Mouse (Mus musculus): ENCODE measurements around the gene Kmt2b. TPM values are rescaled to one million over a fixed set of nuclear protein-coding genes. Genes with fewer than 3 reads are reported as not detected.

Gene Kmt2b
- polyA plus RNA-seq, 1 experiment: 12.9 TPM

- Histone ChIP-seq H3K4me3 (no peak within 1 kb of the TSS), H3K27me3 (ENCODE audit: control insufficient read depth, insufficient read depth, insufficient read length) (no peaks in the 10 kb centered on the region), H3K36me3 (ENCODE audit: control insufficient read depth, insufficient read depth) (peaks cover 14% of the 10 kb centered on the region), H3K4me2 (ENCODE audit: low read depth) (no peak within 1 kb of the TSS), H3K79me2 (ENCODE audit: control insufficient read depth, insufficient read depth) (no peaks in the 10 kb centered on the region), H3ac (ENCODE audit: control insufficient read depth, insufficient read length) (no peak within 1 kb of the TSS)
- TF ChIP-seq TCF12 (IDR thresholded peaks at IDR 0.05; ENCODE audit: insufficient read depth, poor library complexity, severe bottlenecking): no peak
- no peak for TF ChIP-seq MAX (IDR thresholded peaks at IDR 0.05; ENCODE audit: low read depth)
- no peak for TF ChIP-seq REST (IDR thresholded peaks at IDR 0.05; ENCODE audit: insufficient read depth, insufficient read length)
- no peak for TF ChIP-seq MYOD1 (IDR thresholded peaks at IDR 0.05; ENCODE audit: control insufficient read depth in 1 of 3, insufficient read length in 2 of 3, low read depth in 2 of 3)
- TF ChIP-seq POLR2AphosphoS2 (IDR thresholded peaks at IDR 0.05; ENCODE audit: insufficient read length, low read depth): no peak
- no peak for TF ChIP-seq MYOG (IDR thresholded peaks at IDR 0.05; ENCODE audit: control insufficient read depth in 1 of 3, insufficient read depth in 1 of 3, insufficient read length in 2 of 3, low read depth in 2 of 3)
- no peak for TF ChIP-seq TCF3 (IDR thresholded peaks at IDR 0.05; ENCODE audit: insufficient read length, low read depth)
- no peak for TF ChIP-seq USF1 (IDR thresholded peaks at IDR 0.05; ENCODE audit: low read depth)
- no peak for TF ChIP-seq POLR2A (IDR thresholded peaks at IDR 0.05; ENCODE audit: insufficient read length, low read depth)
- TF ChIP-seq E2F4 (IDR thresholded peaks at IDR 0.05; ENCODE audit: insufficient read depth): no peak
These were observed 24.3 kb upstream of the Kmt2b start, which contains the start of gene Upk1a for GRCm38 (mm10) chr7:30612654-30613402. Gene Upk1a (minus strand): TSS chr7:30612847.

GRCm38 (mm10) chr7:30610043-30610442 is 21.5 kb upstream of the Kmt2b start:
- no peaks in the 10 kb centered on the region for H3K79me2 ChIP-seq (ENCODE audit: control insufficient read depth, insufficient read depth)
- no peaks in the 10 kb centered on the region for H3K36me3 ChIP-seq (ENCODE audit: control insufficient read depth, insufficient read depth)
- TF ChIP-seq TCF3 (IDR thresholded peaks at IDR 0.05; ENCODE audit: insufficient read length, low read depth) (no peak), SRF (IDR thresholded peaks at IDR 0.05; ENCODE audit: control insufficient read depth, insufficient read length, low read depth) (no peak), MAX (IDR thresholded peaks at IDR 0.05; ENCODE audit: low read depth) (no peak), CEBPB (IDR thresholded peaks at IDR 0.05; ENCODE audit: insufficient read depth, poor library complexity, severe bottlenecking) (no peak), USF1 (IDR thresholded peaks at IDR 0.05; ENCODE audit: low read depth) (no peak)
- H3ac ChIP-seq (ENCODE audit: control insufficient read depth, insufficient read length): no peak overlapping the region
- H3K27me3 ChIP-seq (ENCODE audit: control insufficient read depth, insufficient read depth, insufficient read length): no peaks in the 10 kb centered on the region
- H3K4me2 ChIP-seq (ENCODE audit: low read depth): no peak overlapping the region
- no peak overlapping the region for H3K4me3 ChIP-seq

- Histone ChIP-seq H3K79me2 (ENCODE audit: control insufficient read depth, insufficient read depth) (no peaks in the 10 kb centered on the region), H3K36me3 (ENCODE audit: control insufficient read depth, insufficient read depth) (no peaks in the 10 kb centered on the region), H3K4me2 (ENCODE audit: low read depth) (no peak overlapping the region), H3ac (ENCODE audit: control insufficient read depth, insufficient read length) (no peak overlapping the region), H3K27me3 (ENCODE audit: control insufficient read depth, insufficient read depth, insufficient read length) (no peaks in the 10 kb centered on the region), H3K4me3 (no peak overlapping the region)
- no peak for TF ChIP-seq POLR2AphosphoS2 (IDR thresholded peaks at IDR 0.05; ENCODE audit: insufficient read length, low read depth)
- TF ChIP-seq TCF3 (IDR thresholded peaks at IDR 0.05; ENCODE audit: insufficient read length, low read depth): no peak
- no peak for TF ChIP-seq REST (IDR thresholded peaks at IDR 0.05; ENCODE audit: insufficient read depth, insufficient read length)
- TF ChIP-seq POLR2A (IDR thresholded peaks at IDR 0.05; ENCODE audit: insufficient read length, low read depth): no peak
- TF ChIP-seq MYOG (IDR thresholded peaks at IDR 0.05; ENCODE audit: control insufficient read depth in 1 of 3, insufficient read depth in 1 of 3, insufficient read length in 2 of 3, low read depth in 2 of 3): no peak
- no peak for TF ChIP-seq E2F4 (IDR thresholded peaks at IDR 0.05; ENCODE audit: insufficient read depth)
- TF ChIP-seq CEBPB (IDR thresholded peaks at IDR 0.05; ENCODE audit: insufficient read depth, poor library complexity, severe bottlenecking): no peak
- TF ChIP-seq MAX (IDR thresholded peaks at IDR 0.05; ENCODE audit: low read depth): no peak
- TF ChIP-seq MYOD1 (IDR thresholded peaks at IDR 0.05; ENCODE audit: control insufficient read depth in 1 of 3, insufficient read length in 2 of 3, low read depth in 2 of 3): no peak
These were observed 19.9 kb upstream of the Kmt2b start for GRCm38 (mm10) chr7:30608476-30608875.

GRCm38 (mm10) chr7:30607706-30608309 is 19.3 kb upstream of the Kmt2b start:
- Histone ChIP-seq H3K27me3 (ENCODE audit: control insufficient read depth, insufficient read depth, insufficient read length) (no peaks in the 10 kb centered on the region), H3ac (ENCODE audit: control insufficient read depth, insufficient read length) (no peak overlapping the region), H3K79me2 (ENCODE audit: control insufficient read depth, insufficient read depth) (no peaks in the 10 kb centered on the region), H3K4me3 (no peak overlapping the region), H3K36me3 (ENCODE audit: control insufficient read depth, insufficient read depth) (no peaks in the 10 kb centered on the region), H3K4me2 (ENCODE audit: low read depth) (no peak overlapping the region)
- TF ChIP-seq MAX (IDR thresholded peaks at IDR 0.05; ENCODE audit: low read depth): no peak

- Histone ChIP-seq H3K79me2 (ENCODE audit: control insufficient read depth, insufficient read depth) (no peaks in the 10 kb centered on the region), H3K36me3 (ENCODE audit: control insufficient read depth, insufficient read depth) (no peaks in the 10 kb centered on the region), H3K4me3 (no peak overlapping the region), H3ac (ENCODE audit: control insufficient read depth, insufficient read length) (no peak overlapping the region), H3K27me3 (ENCODE audit: control insufficient read depth, insufficient read depth, insufficient read length) (peaks cover 7% of the 10 kb centered on the region), H3K4me2 (ENCODE audit: low read depth) (no peak overlapping the region)
- TF ChIP-seq USF1 (IDR thresholded peaks at IDR 0.05; ENCODE audit: low read depth) (no peak), TCF3 (IDR thresholded peaks at IDR 0.05; ENCODE audit: insufficient read length, low read depth) (no peak), CEBPB (IDR thresholded peaks at IDR 0.05; ENCODE audit: insufficient read depth, poor library complexity, severe bottlenecking) (no peak), POLR2AphosphoS2 (IDR thresholded peaks at IDR 0.05; ENCODE audit: insufficient read length, low read depth) (no peak), SRF (IDR thresholded peaks at IDR 0.05; ENCODE audit: control insufficient read depth, insufficient read length, low read depth) (no peak), MYOG (IDR thresholded peaks at IDR 0.05; ENCODE audit: control insufficient read depth in 1 of 3, insufficient read depth in 1 of 3, insufficient read length in 2 of 3, low read depth in 2 of 3) (no peak)
These were observed 16.4 kb upstream of the Kmt2b start for GRCm38 (mm10) chr7:30604944-30605343.
